Mouse (Mus musculus): ENCODE measurements at regions not wholly inside any gene's neighbourhood (a gene's known extent, or its start where the extent isn't known, plus 50 kb on each side); places are given as distances from the start of the nearest gene placed in this dataset.

DNA sequence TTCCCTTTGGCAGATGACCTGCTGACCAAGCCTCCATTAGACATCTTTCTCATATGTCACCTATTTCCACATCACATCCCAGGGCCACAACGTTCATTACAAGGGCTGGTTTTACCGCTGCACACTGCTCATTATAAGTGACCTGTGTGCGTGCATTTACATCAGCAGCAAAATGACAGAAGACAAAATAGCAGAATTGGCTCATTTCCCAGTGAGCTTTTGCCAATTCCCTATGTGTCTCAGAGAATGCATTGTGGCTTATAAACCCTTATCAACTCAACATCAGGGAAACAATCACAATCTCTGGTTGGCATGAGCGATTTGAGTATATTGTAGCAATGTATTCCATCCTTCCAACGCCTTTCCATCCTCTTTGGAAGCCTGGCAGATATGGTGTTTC lies 364.7 kb downstream of the Samd5 start:
- DNase-seq (ENCODE audit: low read depth in 1 of 2, low spot score in 2 of 2), result no peak

DNA sequence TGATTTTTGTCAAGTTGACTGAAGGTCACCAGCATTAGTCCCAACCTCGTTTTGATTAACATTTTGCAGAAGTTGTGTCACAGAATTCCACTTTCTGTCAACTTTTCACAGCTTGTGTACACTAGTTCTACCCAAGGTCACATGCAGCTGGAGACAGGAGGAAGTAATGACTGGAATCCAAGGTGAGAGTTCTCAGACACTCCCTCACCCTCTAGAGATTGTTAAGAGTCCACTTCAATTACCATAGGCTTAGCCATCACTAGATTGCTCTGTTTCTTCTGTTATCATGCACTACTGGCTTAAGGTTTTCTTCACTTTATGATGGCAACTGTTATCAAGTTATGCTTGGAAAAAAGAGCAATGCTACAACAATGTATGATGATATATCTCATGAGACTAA lies 379.0 kb downstream of the Samd5 start:
- DNase-seq (ENCODE audit: low read depth in 1 of 2, low spot score in 2 of 2), result no peak

DNA sequence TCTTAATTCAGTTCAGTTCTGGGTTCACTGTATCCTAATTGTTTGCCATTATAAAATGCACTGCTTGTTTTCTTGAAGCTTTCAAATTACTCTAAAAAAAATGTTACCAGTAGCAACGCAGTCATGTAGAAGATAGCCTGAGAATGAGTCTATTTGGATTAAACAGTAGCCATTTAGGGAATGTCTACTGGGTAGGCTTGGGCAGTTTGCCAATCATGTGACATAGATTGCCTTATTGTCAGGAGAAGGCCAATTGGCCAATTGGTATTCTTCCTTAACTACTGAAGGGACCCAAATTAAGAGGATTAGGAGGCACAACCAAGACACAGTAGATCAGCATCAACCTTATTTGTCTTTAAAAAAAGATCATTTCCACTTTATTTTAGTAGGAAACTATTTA lies 379.7 kb downstream of the Samd5 start:
- no peak for DNase-seq (ENCODE audit: low read depth in 1 of 2, low spot score in 2 of 2)

DNA sequence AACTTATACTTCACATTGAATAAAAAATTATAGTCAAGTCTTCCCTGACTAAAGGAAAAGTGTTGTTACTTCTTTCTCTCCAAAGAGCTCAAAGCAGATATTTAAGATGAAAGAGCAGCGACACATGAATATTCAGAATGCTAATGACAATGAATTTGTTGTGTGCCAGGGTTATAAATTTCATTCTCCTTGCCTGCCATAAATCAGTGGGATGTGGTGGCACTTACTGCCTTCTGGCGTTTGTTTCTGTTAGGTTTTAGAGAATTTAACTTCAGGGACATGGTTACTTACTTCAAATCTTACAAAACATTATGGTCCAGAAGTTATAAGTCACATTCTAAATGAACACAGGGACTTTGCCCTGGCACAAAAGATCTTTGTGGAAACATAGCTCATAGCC lies 380.4 kb downstream of the Samd5 start:
- DNase-seq (ENCODE audit: low read depth in 1 of 2, low spot score in 2 of 2), result no peak

DNA sequence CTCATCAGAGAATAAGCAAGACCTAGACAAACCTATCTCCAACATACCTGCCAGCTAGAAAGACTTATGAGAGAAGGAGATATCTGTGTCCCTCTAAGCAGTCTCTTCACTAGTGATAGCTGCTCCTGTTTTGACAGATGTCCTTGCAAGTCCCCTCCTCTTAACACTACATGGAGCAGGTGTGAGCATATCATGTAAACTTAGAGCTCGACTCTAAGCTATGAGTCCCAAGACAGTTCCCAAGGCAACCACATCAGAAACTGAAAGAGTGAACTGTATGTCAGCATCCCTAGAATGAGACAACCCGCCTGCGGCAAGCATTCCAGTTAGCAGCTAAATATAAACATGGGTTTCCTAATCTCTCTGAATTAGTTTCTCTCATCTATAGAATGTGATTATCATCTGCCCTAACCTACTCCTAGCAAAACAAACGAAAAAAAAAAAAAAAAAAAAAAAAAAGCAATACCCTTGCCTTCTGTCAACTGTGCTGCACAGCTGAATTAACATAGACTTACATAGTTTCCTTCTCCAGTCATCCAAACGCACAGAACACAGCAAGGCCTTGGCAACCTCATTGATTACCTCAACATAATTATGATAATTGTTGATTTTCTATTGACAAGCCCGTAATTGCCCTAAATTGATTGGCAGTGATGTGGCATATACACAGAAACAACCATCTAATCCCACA lies 383.4 kb downstream of the Samd5 start:
- DNase-seq (ENCODE audit: low read depth in 1 of 2, low spot score in 2 of 2), result no peak

DNA sequence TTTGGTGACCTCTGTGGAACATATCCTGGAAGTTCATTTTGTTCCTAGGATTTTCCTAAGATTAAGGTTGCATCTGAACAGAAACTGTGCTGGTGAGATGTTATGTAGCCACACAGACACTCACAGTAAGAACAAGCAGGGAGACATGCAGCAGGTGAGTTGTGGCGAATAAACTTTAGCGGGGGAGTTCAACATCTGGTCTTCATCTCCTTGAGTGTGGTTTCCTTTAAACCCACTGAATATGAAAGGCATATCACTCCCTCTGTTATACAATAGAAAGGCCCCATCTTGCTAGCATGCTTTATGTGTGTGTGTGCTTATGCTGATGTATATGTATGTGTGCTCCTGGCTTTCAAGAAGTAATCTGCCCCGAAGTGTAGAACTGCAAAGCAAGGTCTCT lies 387.1 kb upstream of the Sash1 start:
- no peak for DNase-seq (ENCODE audit: low read depth in 1 of 2, low spot score in 2 of 2)

DNA sequence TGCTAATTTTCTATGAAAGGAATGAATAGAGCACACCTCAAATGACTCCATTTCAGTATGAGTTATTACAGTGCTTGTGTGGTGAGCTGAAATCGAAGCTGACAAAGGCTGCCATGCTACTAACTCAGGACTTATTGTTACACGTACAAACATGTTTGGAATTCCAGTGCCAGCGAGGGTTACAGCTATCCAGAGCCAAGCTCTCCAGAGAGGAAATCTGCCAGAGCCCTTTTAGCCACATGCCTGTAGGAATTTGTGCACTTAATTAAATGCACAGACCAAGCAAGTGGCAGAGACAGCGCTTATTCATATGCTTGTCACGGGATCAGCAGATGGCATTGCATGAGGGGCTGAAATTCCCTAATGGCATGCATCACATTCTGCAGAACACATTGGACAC lies 386.4 kb upstream of the Sash1 start:
- no peak for DNase-seq (ENCODE audit: low read depth in 1 of 2, low spot score in 2 of 2)

DNA sequence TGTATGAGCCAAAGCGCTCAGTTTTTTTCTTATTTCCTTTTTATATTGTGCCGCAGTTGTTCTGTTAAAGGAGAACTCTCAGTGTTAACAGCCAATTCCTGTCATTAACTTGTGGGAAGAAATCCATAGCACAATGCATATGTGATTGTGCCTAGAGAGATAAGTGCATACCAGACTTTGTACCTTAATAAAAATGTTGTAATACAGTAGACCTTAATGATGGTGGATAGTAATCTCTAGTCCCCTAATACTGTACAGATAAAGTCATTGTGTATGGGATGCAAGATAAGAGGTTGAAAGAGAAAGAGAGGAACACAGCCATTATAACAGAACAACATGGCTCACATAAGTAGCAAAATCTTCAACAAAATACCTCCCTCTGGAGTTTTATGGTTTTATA lies 379.7 kb upstream of the Sash1 start:
- no peak for DNase-seq (ENCODE audit: low read depth in 1 of 2, low spot score in 2 of 2)

DNA sequence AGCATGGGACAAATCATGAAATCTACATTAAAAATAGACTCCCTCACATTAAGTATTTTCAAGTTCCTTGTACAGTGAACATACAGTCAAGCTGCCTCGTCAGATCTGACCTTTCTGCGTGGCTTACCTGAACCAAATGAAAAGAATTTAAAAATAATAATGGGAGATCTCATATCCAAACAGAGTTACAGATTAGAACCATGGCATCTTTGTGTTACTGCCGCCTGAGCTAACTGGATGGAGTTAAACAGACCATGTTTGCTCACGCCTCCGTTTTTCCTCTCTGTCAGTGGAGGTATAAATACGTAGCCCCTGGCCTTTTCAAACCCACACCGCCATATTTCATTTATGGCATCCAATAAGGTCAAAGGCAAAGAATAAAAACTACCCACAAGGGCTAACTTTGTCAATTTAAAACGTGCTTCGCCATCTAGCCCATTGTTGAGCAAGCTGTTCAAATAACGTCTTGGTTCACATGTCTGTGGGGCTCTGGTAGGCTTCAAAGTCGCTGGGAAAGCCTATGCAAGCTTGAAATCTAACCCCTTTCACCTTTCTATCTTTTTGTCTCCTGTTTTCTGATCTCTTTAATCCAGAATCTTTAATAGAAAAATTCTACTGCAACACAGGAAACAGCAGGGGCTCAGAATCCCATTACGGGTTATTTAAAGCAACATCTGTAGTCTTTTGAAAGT lies 378.6 kb upstream of the Sash1 start:
- DNase-seq (ENCODE audit: low read depth in 1 of 2, low spot score in 2 of 2), result no peak

DNA sequence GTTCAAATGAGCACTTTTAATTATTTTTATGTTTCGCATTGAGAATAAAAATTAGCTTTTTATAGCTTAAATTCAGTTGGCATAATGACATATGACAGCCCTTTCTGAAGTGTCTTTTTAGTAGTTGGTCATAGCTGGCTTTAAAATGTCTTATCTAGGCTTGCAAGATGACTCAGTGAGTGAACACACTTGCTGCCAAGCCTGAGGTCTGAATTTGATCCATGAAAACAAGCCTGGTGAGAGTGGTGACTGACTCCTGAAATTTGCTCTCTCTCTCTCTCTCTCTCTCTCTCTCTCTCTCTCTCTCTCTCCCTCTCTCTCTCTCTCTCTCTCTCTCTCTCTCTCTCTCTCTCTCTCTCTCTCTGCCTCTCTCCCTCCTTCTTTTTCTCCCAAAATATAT lies 372.8 kb upstream of the Sash1 start:
- DNase-seq (ENCODE audit: low read depth in 1 of 2, low spot score in 2 of 2), result no peak

DNA sequence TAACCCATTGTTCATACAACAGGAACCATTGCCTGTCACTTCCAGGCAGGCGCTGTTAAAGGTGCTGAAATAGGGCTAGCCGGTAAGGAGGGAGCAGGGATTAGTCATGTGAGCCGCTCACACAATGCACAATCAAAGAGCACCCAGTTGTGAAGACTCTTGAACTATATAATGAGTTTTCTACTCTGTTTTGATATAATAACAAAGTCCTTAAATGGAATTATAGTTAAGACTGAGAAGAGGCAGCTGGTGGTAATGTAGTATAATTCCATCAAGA lies 367.0 kb upstream of the Sash1 start:
- no peak for DNase-seq (ENCODE audit: low read depth in 1 of 2, low spot score in 2 of 2)

DNA sequence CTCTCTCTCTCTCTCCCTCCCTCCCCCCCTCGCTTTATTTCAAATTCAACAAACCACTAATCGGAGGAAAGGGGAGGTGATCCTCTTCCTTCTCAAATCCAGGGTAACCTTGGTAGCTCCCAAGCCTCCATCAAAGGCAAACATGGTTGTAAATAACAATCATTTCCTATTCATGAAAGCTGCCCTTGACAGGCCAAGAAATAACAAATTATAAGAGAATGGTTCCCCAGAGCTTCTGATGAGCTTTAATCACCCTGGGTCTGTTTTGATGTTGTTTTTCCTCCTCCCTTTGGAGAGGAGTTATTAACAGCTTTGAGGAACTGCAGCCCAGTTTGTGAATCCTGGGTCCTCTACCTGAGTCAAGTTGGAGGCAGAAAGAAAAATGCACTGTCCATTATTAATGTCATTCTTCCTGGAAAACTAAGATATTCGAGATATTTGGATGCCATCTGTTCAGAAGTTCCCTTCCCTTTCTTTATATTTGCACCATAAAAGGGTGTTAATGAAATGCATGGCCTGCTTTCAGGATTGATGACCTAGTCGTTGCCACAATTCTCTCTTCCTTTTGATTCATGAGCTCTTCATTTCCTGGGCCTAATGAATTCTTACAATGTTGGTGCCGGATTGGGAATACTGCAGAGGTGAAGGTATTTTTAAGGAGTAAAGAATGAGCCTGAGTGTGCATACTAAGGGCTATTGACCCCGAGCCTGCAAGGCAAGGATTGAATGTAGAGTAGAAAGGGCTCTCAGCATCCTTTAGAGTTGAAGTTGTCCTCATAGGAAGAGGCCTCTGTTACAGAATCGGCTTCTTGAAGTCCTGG lies 366.5 kb upstream of the Sash1 start:
- no peak for DNase-seq (ENCODE audit: low read depth in 1 of 2, low spot score in 2 of 2)

DNA sequence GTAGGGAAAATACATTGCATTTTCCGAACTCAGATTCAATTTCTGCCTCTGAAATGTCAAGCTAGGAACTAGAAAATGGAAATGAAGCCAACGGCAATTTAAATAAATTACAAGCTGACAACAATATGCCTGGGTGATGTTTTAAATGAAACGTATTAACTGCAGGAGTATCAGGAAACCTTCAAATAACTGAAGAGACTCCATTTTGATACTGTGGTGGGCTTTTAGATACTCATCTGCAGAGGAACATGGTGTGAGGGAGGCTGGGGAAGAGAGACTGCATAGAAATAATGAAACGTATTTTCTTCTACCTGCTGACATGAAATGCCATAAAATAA lies 357.4 kb upstream of the Sash1 start:
- DNase-seq (ENCODE audit: low read depth in 1 of 2, low spot score in 2 of 2), result no peak

DNA sequence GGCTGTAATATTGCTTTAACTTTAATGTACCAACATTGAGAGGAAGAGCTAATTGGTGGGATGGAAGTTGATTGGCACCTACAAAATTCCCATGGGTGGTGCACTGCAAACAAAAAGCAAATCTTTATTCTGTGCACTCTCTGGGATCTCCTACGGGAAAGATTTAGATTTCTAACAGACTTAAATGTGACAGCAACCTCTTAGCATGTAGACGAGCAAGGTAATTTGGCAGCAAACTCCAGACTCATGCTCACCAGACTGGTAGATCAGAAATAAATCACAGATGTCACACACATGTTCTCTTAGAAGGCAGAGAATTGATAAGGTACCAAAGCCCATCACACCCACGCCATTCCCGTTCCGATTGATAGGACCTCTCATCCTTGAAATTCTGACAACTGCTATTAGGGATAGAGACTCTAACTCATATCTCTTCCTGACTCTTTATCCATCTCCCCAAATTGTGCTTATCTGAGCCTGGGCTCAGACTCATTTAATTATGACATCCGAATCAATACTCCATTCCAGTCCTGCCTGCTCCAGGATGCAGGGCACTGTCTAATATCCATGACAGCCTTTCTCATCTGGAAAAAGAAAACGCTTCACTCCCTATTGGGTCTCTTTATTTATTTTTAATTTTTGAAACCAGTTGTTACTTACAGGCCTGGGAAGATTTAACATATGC lies 356.9 kb upstream of the Sash1 start:
- DNase-seq (ENCODE audit: low read depth in 1 of 2, low spot score in 2 of 2), result no peak

DNA sequence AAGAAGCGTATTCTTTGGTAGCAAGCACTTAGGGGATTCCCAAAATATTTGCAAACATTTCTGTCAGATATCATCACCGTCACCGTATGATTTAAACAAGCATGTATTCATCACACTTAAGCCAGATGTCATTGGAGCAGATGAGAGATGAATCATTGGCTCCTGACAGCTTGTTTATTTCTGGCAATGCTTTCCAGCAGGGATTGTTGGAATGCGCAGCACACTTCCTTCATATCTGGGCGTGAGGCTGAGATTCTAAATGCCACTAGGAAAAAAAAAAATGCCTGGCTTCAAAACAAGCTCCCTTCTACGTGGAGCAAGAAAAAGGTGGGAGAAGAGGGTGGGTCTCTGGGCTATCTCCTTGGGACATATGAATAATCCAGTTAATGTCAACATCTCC lies 354.1 kb upstream of the Sash1 start:
- DNase-seq (ENCODE audit: low read depth in 1 of 2, low spot score in 2 of 2), result no peak

DNA sequence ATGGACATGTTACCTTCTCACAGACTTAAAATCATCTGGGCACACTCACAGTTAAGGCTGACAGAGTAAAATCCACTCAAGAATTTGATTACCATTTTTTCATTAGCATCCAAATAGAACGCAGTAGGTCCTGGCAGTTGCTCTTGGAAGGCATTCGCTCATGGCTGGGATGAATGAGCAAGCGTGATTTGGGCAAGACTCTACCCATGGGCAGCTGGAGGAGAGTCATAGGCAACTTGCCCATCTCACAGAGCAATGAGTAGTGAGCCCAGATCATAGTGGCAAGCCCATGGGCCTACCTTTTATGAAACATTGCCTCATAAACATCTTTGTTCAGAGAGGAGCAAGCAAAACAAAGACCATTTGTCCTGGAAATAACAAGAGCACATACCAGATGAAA lies 345.9 kb upstream of the Sash1 start:
- DNase-seq (ENCODE audit: low read depth in 1 of 2, low spot score in 2 of 2), result no peak

DNA sequence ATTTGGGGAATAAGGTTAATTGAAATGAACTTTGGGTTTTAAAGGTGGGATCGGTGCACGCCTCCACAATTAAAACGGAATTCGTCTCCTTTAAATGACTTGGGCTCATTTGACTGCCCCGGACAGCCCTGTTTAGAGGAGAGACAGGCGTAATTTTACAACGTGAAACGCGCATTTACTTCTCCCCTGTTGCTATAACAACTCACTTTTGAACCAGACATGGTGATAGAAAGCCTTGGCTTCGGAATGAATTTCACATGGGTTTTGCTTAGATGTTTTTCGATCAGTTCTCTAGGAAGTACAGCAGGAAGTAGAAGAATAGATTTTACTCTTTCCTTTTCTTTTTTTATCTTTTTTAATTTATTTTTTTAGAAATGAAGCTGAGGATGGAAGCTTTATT lies 343.2 kb upstream of the Sash1 start:
- DNase-seq (ENCODE audit: low read depth in 1 of 2, low spot score in 2 of 2), result no peak

DNA sequence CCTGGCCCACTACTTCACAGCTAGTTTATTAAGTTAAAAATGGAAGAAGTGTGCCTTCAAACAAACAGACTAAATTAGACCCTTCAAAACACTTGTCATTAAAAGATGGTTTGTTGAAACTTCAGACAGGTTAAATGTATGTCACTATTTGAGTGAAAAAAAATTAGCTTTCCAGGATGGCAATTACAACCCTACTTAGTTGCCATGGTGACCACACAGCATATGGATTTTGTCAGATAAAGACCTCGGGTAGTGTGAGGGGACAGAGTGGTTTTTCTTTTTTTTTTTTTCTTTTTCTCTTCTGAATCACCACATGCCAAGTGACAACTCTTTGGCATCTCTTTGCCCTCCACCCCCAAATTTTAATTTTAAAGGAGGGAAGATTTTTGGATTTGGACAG lies 341.5 kb upstream of the Sash1 start:
- DNase-seq (ENCODE audit: low read depth in 1 of 2, low spot score in 2 of 2), result no peak

DNA sequence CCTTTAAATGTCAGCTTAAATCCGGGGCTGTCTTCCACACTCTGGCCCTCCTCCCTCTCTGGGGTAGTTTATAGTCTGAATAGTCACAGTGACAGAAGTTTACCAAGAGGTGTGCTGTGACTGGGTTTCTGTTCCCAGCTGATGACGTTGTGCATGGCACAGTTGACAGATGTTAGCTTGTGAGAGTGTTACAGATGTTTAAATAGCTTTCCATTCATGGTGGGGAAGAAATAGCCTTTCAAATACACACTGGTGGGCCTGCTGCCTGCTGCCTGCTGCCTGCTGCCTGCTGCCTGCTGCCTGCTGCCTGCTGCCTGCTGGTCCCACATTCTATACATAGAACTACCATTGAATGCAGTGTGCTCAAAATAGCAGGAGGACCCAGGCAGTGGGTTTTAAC lies 324.8 kb upstream of the Sash1 start:
- no peak for DNase-seq (ENCODE audit: low read depth in 1 of 2, low spot score in 2 of 2)

DNA sequence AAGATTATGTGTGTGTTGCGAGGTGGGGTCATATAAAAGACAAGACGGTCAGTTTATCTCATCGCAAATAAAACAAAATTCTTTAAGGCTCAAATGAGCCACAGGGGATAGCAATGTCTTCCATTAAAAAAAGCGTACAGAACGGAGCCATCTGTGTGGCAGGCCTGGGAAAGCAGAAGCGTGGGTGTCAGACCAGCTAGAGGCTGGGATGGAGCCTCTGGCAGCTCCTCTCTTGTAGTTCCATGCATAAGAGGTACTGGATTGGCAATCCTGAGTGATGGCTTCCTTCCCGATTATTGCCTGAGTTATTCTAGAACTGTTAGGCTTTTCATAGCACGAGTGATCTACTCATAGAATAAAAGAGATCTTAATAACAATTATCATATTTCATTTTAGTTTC lies 318.2 kb upstream of the Sash1 start:
- no peak for DNase-seq (ENCODE audit: low read depth in 1 of 2, low spot score in 2 of 2)

DNA sequence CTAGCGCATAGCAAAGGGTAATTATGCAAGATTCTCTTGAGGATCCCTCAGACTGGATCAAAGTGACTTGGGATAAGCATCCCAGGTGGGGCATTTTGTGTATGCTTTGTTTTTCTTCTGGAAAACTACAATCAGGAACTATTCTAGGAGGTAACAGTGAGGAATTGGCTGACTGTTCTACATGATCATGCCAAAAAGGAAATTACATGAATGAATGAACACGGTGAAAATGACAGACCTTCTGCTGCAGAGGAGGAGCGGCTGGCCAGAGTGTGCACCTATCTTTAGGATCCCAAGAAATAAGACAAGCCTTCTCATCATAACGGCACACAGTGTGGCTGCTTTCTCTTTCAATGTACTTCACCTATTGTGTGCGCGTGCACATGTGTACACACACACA lies 317.5 kb upstream of the Sash1 start:
- no peak for DNase-seq (ENCODE audit: low read depth in 1 of 2, low spot score in 2 of 2)

DNA sequence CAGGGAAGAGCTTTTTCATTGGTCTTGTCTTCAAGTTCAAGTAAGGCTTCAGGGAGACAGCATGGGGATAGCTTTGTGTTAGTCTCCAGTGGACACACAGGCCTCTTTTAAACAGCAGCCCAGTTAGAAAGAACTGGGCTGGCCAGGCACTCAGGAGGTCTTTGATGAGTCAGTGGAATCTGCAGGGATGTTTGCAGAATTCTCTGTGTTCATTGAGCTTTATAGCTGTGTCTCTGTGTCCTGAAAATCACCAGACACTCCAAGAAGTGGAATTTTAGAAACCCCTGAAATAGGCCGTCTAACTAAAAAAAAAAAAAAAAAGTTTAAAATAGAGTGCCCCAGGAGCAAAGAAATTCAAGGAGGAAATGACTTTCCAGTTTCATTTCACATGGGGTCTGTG lies 317.1 kb upstream of the Sash1 start:
- no peak for DNase-seq (ENCODE audit: low read depth in 1 of 2, low spot score in 2 of 2)

Data from monocyte, adult 2 months (primary cell).